ENCODE assay signal across 22 mouse cellular contexts in genomic region chr1:25598941-25599340, GRCm38 (mm10).
"Had no signal": no experiment of that assay in that cellular context is flagged by ENCODE, and none has a peak within 500 bp of the region (broad histone marks: within the 10 kb centered on the region; RNA-seq: fewer than 3 reads in every experiment).

No protein-coding gene starts in this region.

- DNase-seq: heart, postnatal 10 days; heart, postnatal 14 days; heart, postnatal 36 days; heart, postnatal 4 days; kidney, adult 11 months; kidney, adult 18-20 months; kidney, adult 2 months; kidney, adult 8-10 months; kidney, adult 9 months; kidney, postnatal 10 days; kidney, postnatal 14 days; kidney, postnatal 25 days; kidney, postnatal 36 days; kidney, postnatal 4 days; layer of hippocampus, adult 9-11 months; layer of hippocampus, postnatal 36 days had no signal

- ATAC-seq: hindbrain, embryonic 16.5 days; hindbrain, postnatal 0 days; inflammation-experienced regulatory T-cells, adult 6 months; intestine, embryonic 15.5 days; intestine, embryonic 16.5 days; intestine, postnatal 0 days had no signal
